Mouse (Mus musculus) cerebellum, adult 2 months (tissue): ENCODE measurements at regions not wholly inside any gene's neighbourhood (a gene's known extent, or its start where the extent isn't known, plus 50 kb on each side); places are given as distances from the start of the nearest gene placed in this dataset.
"Not testable (repeated sequence)": the region's sequence is repeated elsewhere in the genome, so short reads cannot be mapped to it uniquely, and the experiment has no call there.

Experiments
- CTCF ChIP-seq: fragments of 200-500 bp; IDR thresholded peaks from 2 replicates; pipeline ENCODE4 v1.5.1; 2011; ENCODE audit warnings: low read depth, mild to moderate bottlenecking, control low read depth, low read length, moderate library complexity, borderline replicate concordance; ENCODE audit not compliant: insufficient read depth
- POLR2A ChIP-seq: fragments of 200-500 bp; IDR thresholded peaks from 2 replicates; pipeline ENCODE4 v1.6.1; 2011; ENCODE audit warnings: low read length, control low read depth, borderline replicate concordance; ENCODE audit not compliant: insufficient read depth

- not testable (repeated sequence) for TF ChIP-seq CTCF, POLR2A
These were observed 306.7 kb upstream of the Ell2 start for GRCm38 (mm10) chr13:75399846-75400245.
